21 mouse cellular contexts compared by ENCODE assay signal in genomic region chr2:129249321-129249720, GRCm38 (mm10). TPM values are rescaled to one million over a fixed set of nuclear protein-coding genes. Genes with fewer than 3 reads are reported as not detected.
A peak's percentile ranks its signal among the peaks of the same experiment; 100 is the strongest.
DNase-seq lines count a peak whose midpoint lies in the region.
"Had no signal": no experiment of that assay in that cellular context is flagged by ENCODE, and none has a peak within 500 bp of the region (broad histone marks: within the 10 kb centered on the region; RNA-seq: fewer than 3 reads in every experiment).

No protein-coding gene starts in this region.

- intact Hi-C loops in heart, postnatal 25 days (cut with DNase I) = no loop called here

- no peak overlapping the region for H3K4me3 ChIP-seq in heart, embryonic 10.5 days
- H3K4me3 ChIP-seq: embryonic facial prominence, embryonic 13.5 days; embryonic facial prominence, embryonic 15.5 days; erythroblast, embryonic 14.5 days; forebrain, embryonic 10.5 days; forebrain, embryonic 12.5 days had no signal

- peak; percentile 63 for DNase-seq in heart, embryonic 10.5 days (ENCODE audit: low spot score)
- DNase-seq in heart, postnatal 25 days (ENCODE audit: low spot score) = no peak
- peak; percentile 13 for DNase-seq in thymus, postnatal 14 days
- DNase-seq in thymus, postnatal 4 days = no peak
- peak; percentile 16 for DNase-seq in naive thymus-derived CD4-positive, alpha-beta T cell, adult 2 months (ENCODE audit: low read depth)
- DNase-seq in adrenal gland, adult (ENCODE audit: inconsistent age in 2 of 2, low spot score in 1 of 2) = no peak
- DNase-seq: adrenal gland, adult 2 months; adrenal gland, postnatal 10 days; adrenal gland, postnatal 25 days; cerebellum, adult 11 months; cerebellum, adult 18-20 months; cerebellum, adult 8-10 months; cerebellum, adult 9-11 months; cerebellum, postnatal 14 days; cerebellum, postnatal 36 days; embryo, embryonic 11 days had no signal

- H3K36me3 ChIP-seq in heart, embryonic 10.5 days = no peaks in the 10 kb centered on the region
- H3K36me3 ChIP-seq: embryonic facial prominence, embryonic 13.5 days; embryonic facial prominence, embryonic 15.5 days; forebrain, embryonic 10.5 days; forebrain, embryonic 12.5 days had no signal

- no peak overlapping the region for H3K27ac ChIP-seq in heart, embryonic 10.5 days
- H3K27ac ChIP-seq: embryonic facial prominence, embryonic 13.5 days; embryonic facial prominence, embryonic 15.5 days; forebrain, embryonic 10.5 days; forebrain, embryonic 12.5 days had no signal

- WGBS in heart, embryonic 10.5 days = 47% methylated on average over 1 of the region's 1 CpGs

- peaks cover 20% of the 10 kb centered on the region for H3K4me1 ChIP-seq in heart, embryonic 10.5 days
- H3K4me1 ChIP-seq: forebrain, embryonic 12.5 days had no signal

- H3K27me3 ChIP-seq in heart, embryonic 10.5 days (ENCODE audit: insufficient read depth, poor library complexity, severe bottlenecking) = no peaks in the 10 kb centered on the region
- H3K27me3 ChIP-seq: embryonic facial prominence, embryonic 13.5 days; embryonic facial prominence, embryonic 15.5 days; forebrain, embryonic 12.5 days had no signal

- H3K9me3 ChIP-seq in heart, embryonic 10.5 days = no peaks in the 10 kb centered on the region
- H3K9me3 ChIP-seq: embryonic facial prominence, embryonic 13.5 days; embryonic facial prominence, embryonic 15.5 days; forebrain, embryonic 10.5 days; forebrain, embryonic 12.5 days had no signal

RNA-seq across cellular contexts. Expression of gene Ckap2l, which starts 47.7 kb away (rescaled TPM):
- polyA plus RNA-seq in heart, embryonic 10.5 days (2016; fragmentation: Nextera tagmentation; extraction: Ambion mirVana) = 48.4 and 50.4 TPM in 2 replicates
- total RNA-seq in heart, postnatal 25 days (2021) = under 1 TPM; 0.81 to 0.95 TPM

RNA-seq across cellular contexts. Expression of gene Slc20a1, which starts 50.8 kb away (rescaled TPM):
- 41.6 and 41.8 TPM in 2 replicates for polyA plus RNA-seq in heart, embryonic 10.5 days (2016; fragmentation: Nextera tagmentation; extraction: Ambion mirVana)
- 10 to 100 TPM; 11.3 to 12.4 TPM for total RNA-seq in heart, postnatal 25 days (2021)

Comparison
In these comparisons a context has a peak if more than half of its experiments do, and no peak if none do; other contexts are left out.
1. DNase-seq: peak in heart, embryonic 10.5 days (single experiment), thymus, postnatal 14 days (single experiment) and naive thymus-derived CD4-positive, alpha-beta T cell, adult 2 months (single experiment); none in heart, postnatal 25 days (single experiment), thymus, postnatal 4 days (single experiment) and adrenal gland, adult (0 of 2).